Mouse (Mus musculus) CD4-positive helper T cell, adult 2 months (primary cell): ENCODE measurements around the gene Tmem236.

Experiments
- DNase-seq: peaks from one replicate; pipeline ENCODE4 v3.0.0-alpha.2; 2012; ENCODE audit warnings: low read depth, missing footprints, low spot score

Gene Tmem236

GRCm38 (mm10) chr2:14249839-14250564 lies 75.7 kb downstream of the Tmem236 start:
- DNase-seq: no peak

DNA sequence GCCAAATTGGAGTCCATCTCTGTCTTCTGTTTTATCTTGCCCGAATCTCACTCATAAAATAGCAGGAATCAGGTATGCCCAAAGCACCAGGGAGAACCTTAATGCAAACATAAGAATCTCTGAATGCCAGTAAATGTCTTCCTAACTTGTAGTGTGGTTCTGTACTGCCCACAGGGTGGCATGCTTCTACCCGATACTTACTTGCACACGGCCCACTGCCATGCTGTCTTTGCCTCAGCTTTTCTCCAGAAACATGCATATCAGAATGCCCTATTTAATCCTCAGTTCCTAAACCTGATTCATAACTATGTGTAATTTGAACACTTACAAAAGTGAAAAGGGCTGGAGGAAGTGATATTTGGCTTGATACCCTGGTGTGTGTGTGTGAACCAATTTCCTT lies 77.6 kb downstream of the Tmem236 start:
- DNase-seq: no peak

GRCm38 (mm10) chr2:14258345-14258850 lies 84.1 kb downstream of the Tmem236 start:
- no peak for DNase-seq

DNA sequence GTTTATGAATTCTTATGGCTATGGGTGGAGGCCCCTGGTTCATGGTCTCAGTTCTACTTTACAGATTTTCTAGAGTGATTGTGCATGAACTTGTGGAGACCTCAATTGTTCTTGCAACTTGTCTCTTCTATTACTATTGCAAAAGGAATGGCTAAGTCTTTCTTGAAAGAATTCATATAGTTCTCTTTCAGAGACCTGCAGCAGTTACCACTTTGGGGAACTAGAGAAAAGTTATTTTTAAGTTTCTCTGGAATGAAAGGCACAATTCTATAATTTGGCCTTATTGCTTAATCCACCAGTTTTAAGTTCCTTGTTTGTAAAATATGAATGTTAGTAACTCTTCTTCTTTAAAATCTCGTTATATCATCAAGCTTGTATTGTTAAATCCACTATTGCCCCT lies 87.8 kb downstream of the Tmem236 start:
- DNase-seq: no peak

DNA sequence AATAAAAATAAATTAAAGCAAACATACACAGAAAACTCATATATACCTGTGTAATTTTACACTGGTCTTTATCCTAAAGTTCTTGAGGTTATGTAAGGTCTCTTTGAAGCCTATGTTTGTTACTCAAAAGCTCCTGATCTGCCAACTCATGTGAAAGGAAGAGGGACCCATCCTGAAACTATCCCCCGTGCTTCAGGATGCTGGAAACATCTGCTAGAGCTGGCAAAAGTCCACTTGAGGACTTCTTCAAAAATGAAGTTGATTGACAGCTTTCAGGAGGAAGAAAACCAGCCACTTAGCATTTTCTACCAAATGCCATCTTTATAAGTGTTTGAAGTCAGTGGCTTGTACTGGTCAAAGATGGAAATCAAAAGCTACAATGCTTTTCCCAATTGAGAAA lies 94.8 kb downstream of the Tmem236 start:
- no peak for DNase-seq
